Mouse (Mus musculus) C2C12 (cell line): ENCODE data around the gene Ccdc12.

Experiments used
- CEBPB ChIP-seq: IDR thresholded peaks from one replicate; pipeline ENCODE4 v1.6.1; 2011; ENCODE audit warnings: low read depth, mild to moderate bottlenecking, control low read depth, moderate library complexity
- CTCF ChIP-seq: IDR thresholded peaks from one replicate; pipeline ENCODE4 v1.5.1; 2011; ENCODE audit not compliant: control insufficient read depth, insufficient read depth, insufficient read length
- MAX ChIP-seq: IDR thresholded peaks from one replicate; pipeline ENCODE4 v1.6.1; 2011; ENCODE audit warnings: mild to moderate bottlenecking, control low read depth
- MYOD1 ChIP-seq: IDR thresholded peaks from one replicate; pipeline ENCODE4 v1.6.1; 2011; ENCODE audit warnings: low read depth; ENCODE audit not compliant: control insufficient read depth, insufficient read length
- MYOG ChIP-seq: IDR thresholded peaks from one replicate; pipeline ENCODE4 v1.6.1; 2011; ENCODE audit not compliant: control insufficient read depth, insufficient read length; ENCODE audit errors: extremely low read depth
- USF1 ChIP-seq: IDR thresholded peaks from one replicate; pipeline ENCODE4 v1.6.1; 2011; ENCODE audit warnings: low read depth, mild to moderate bottlenecking, control low read depth, moderate library complexity

GRCm38 (mm10) chr9:110651931-110652722, 4.2 kb upstream of the Ccdc12 start:
- no peak for TF ChIP-seq CTCF
- no peak for TF ChIP-seq MAX
- TF ChIP-seq MYOG, result no peak
- TF ChIP-seq USF1, result no peak
- TF ChIP-seq CEBPB, result no peak
- TF ChIP-seq MYOD1, result no peak
